Mouse (Mus musculus) cortical plate, adult 2 months (tissue): ENCODE data around the gene Casq2.

Experiments used
- CTCF ChIP-seq: fragments of 200-500 bp; IDR thresholded peaks from 2 replicates; pipeline ENCODE4 v1.5.1; 2011; ENCODE audit warnings: mild to moderate bottlenecking, control low read depth, low read length; ENCODE audit not compliant: insufficient read depth; ENCODE audit errors: extremely low read depth
- POLR2A ChIP-seq: fragments of 200-500 bp; IDR thresholded peaks from 2 replicates; pipeline ENCODE4 v1.6.1; 2011; ENCODE audit warnings: mild to moderate bottlenecking, low read length, control low read depth; ENCODE audit not compliant: insufficient read depth; ENCODE audit errors: extremely low read depth

DNA sequence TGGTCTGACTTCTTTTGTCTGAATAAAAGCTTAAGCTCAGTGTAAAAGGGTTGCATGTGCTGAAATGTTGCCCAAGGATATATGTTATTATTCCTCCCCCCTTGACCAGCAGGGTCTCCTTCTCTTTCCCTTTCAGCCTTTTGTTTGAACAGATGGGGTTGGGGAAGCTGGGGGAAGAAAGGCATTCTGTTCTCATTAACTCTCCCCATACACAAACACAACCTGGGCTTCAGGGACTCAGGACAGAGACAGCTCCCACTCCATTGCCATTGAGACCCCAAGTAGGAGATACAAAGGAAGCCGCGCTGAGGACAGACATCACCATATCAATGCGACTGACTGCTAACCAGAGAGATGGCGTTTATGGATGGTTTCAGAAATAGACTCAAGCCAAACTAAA, 30.3 kb upstream of the Casq2 start:
- no peak for TF ChIP-seq CTCF
- no peak for TF ChIP-seq POLR2A
